Comparison of ENCODE assay signal across 8 mouse cellular contexts in genomic region chr17:47059836-47060360, GRCm38 (mm10). TPM values are rescaled to one million over a fixed set of nuclear protein-coding genes. Genes with fewer than 3 reads are reported as not detected.
DNase-seq lines count a peak whose midpoint lies in the region; ATAC-seq lines count a peak whose summit lies in the region.

No protein-coding gene starts in this region.

- H3K4me2 ChIP-seq in embryonic facial prominence, embryonic 14.5 days (ENCODE audit: low read depth, low read length), result peak overlapping the region; percentile 43
- H3K4me2 ChIP-seq in kidney, embryonic 16.5 days (replicated peaks; ENCODE audit: low read depth, low read length), result peak overlapping the region; percentile 20; the same call in 1 of the 2 replicates

- H3K4me3 ChIP-seq in embryonic facial prominence, embryonic 14.5 days (ENCODE audit: low read depth, low read length), result no peak overlapping the region
- H3K4me3 ChIP-seq in kidney, embryonic 16.5 days (ENCODE audit: low read length), result no peak overlapping the region

- peak overlapping the region; percentile 61 for H3K27ac ChIP-seq in embryonic facial prominence, embryonic 14.5 days (replicated peaks; ENCODE audit: low read depth, low read length)
- peak overlapping the region; percentile 81 for H3K27ac ChIP-seq in kidney, embryonic 16.5 days (ENCODE audit: low read length)

- peak; percentile 76 for ATAC-seq in embryonic facial prominence, embryonic 14.5 days (ENCODE audit: low read depth)
- peak; percentile 87 for ATAC-seq in kidney, embryonic 16.5 days (ENCODE audit: low FRiP score, low TSS enrichment)

- peaks cover 7% of the 10 kb centered on the region; the same call in 1 of the 2 replicates for H3K4me1 ChIP-seq in embryonic facial prominence, embryonic 14.5 days (ENCODE audit: control insufficient read depth, insufficient read depth, low read length)
- peaks cover 18% of the 10 kb centered on the region for H3K4me1 ChIP-seq in kidney, embryonic 16.5 days (ENCODE audit: insufficient read depth, low read length)

- 20% methylated on average over 12 of the region's 12 CpGs for WGBS in embryonic facial prominence, embryonic 14.5 days
- WGBS in kidney, embryonic 16.5 days, result 6% methylated on average over 12 of the region's 12 CpGs

- H3K27me3 ChIP-seq in embryonic facial prominence, embryonic 14.5 days (replicated peaks; ENCODE audit: control insufficient read depth, insufficient read depth, low read length), result no peaks in the 10 kb centered on the region
- no peaks in the 10 kb centered on the region for H3K27me3 ChIP-seq in kidney, embryonic 16.5 days (ENCODE audit: insufficient read depth, low read length)

- H3K36me3 ChIP-seq in embryonic facial prominence, embryonic 14.5 days (ENCODE audit: control insufficient read depth, insufficient read depth, low read length), result no peaks in the 10 kb centered on the region
- 0 out of 2 replicates have a peak, but pooled peaks cover 3% of the 10 kb centered on the region for H3K36me3 ChIP-seq in kidney, embryonic 16.5 days (ENCODE audit: insufficient read depth, low read length)

- DNase-seq in adrenal gland, postnatal 14 days, result peak; percentile 35
- DNase-seq in adrenal gland, adult 18-20 months (ENCODE audit: low spot score in 2 of 2), result no peak
- peak; percentile 76 for DNase-seq in embryonic facial prominence, embryonic 14.5 days (ENCODE audit: low spot score)
- peak; percentile 74 to 89 for DNase-seq in lung, postnatal 4 days
- no peak for DNase-seq in frontal cortex, postnatal 25 days (ENCODE audit: low spot score in 2 of 2)
- no peak for DNase-seq in MN1 (ENCODE audit: low spot score)
- DNase-seq in gastrocnemius, postnatal 25 days, result no peak

- H3K9ac ChIP-seq in embryonic facial prominence, embryonic 14.5 days (ENCODE audit: low read depth, low read length), result no peak overlapping the region
- H3K9ac ChIP-seq in kidney, embryonic 16.5 days (replicated peaks; ENCODE audit: low read length), result no peak overlapping the region

- peaks cover 8% of the 10 kb centered on the region; the same call in 1 of the 2 replicates for H3K9me3 ChIP-seq in embryonic facial prominence, embryonic 14.5 days (ENCODE audit: control insufficient read depth, low read length)
- H3K9me3 ChIP-seq in kidney, embryonic 16.5 days (ENCODE audit: low read length), result peaks cover 7% of the 10 kb centered on the region

RNA-seq across cellular contexts. Expression of gene Ubr2, which starts 49.5 kb away (rescaled TPM):
- total RNA-seq in adrenal gland, postnatal 14 days (2021), result 73.5 and 76.3 TPM in 2 replicates
- total RNA-seq in adrenal gland, adult 18-20 months (2021), result 10 to 100 TPM; 62.1 to 87.8 TPM
- 21.9 and 23.8 TPM in 2 replicates for polyA plus RNA-seq in embryonic facial prominence, embryonic 14.5 days (2014; fragmentation: Nextera tagmentation; extraction: Ambion mirVana)
- 19.9 and 21.1 TPM in 2 replicates for polyA plus RNA-seq in kidney, embryonic 16.5 days (2015; fragmentation: Nextera tagmentation; extraction: Ambion mirVana)
- total RNA-seq in gastrocnemius, postnatal 25 days (2021), result 10 to 100 TPM; 44.6 to 46.0 TPM

Comparison
In these comparisons a context has a peak if more than half of its experiments do, and no peak if none do; other contexts are left out.
1. DNase-seq: peak in adrenal gland, postnatal 14 days (single experiment), embryonic facial prominence, embryonic 14.5 days (single experiment) and lung, postnatal 4 days (2 of 2); none in adrenal gland, adult 18-20 months (0 of 2), frontal cortex, postnatal 25 days (0 of 2), MN1 (single experiment) and gastrocnemius, postnatal 25 days (single experiment).